Mouse (Mus musculus) testis, postnatal 14 days (tissue): ENCODE data around the gene Fam19a2.

Experiments used
- DNase-seq: peaks from one replicate; pipeline ENCODE4 v3.0.0; 2021; ENCODE audit warnings: low spot score

The Fam19a2 gene

GRCm38 (mm10) chr10:123263876-123264309, at the start of gene Fam19a2:
Fam19a2 (plus strand) TSS chr10:123263996.
- peak; percentile 45 for DNase-seq

GRCm38 (mm10) chr10:123222785-123223184, 41.0 kb upstream of the Fam19a2 start:
- DNase-seq = no peak

- DNase-seq = no peak
Observed at GRCm38 (mm10) chr10:123229420-123229819, 34.4 kb upstream of the Fam19a2 start.

- DNase-seq = no peak
Observed at GRCm38 (mm10) chr10:123248063-123248462, 15.7 kb upstream of the Fam19a2 start.

- no peak for DNase-seq
Observed at GRCm38 (mm10) chr10:123251904-123252303, 11.9 kb upstream of the Fam19a2 start.

GRCm38 (mm10) chr10:123254299-123254698, 9.5 kb upstream of the Fam19a2 start:
- DNase-seq = no peak

- DNase-seq = no peak
Observed at GRCm38 (mm10) chr10:123255674-123256348, 8.0 kb upstream of the Fam19a2 start.

GRCm38 (mm10) chr10:123264461-123265191, 830 bp downstream of the Fam19a2 start:
- peak; percentile 19 for DNase-seq

GRCm38 (mm10) chr10:123265241-123265790, 1.5 kb downstream of the Fam19a2 start:
- DNase-seq = no peak

- no peak for DNase-seq
Observed at GRCm38 (mm10) chr10:123268568-123268967, 4.8 kb downstream of the Fam19a2 start.

GRCm38 (mm10) chr10:123274554-123274953, 10.8 kb downstream of the Fam19a2 start:
- DNase-seq = no peak

- no peak for DNase-seq
Observed at GRCm38 (mm10) chr10:123307300-123307699, 43.5 kb downstream of the Fam19a2 start.

- DNase-seq = no peak
Observed at GRCm38 (mm10) chr10:123326271-123326670, 62.5 kb downstream of the Fam19a2 start.

- no peak for DNase-seq
Observed at GRCm38 (mm10) chr10:123341280-123341679, 77.5 kb downstream of the Fam19a2 start.

GRCm38 (mm10) chr10:123342591-123343236, 78.9 kb downstream of the Fam19a2 start:
- DNase-seq = no peak

GRCm38 (mm10) chr10:123346301-123346700, 82.5 kb downstream of the Fam19a2 start:
- no peak for DNase-seq

GRCm38 (mm10) chr10:123353667-123354066, 89.9 kb downstream of the Fam19a2 start:
- DNase-seq = no peak

- DNase-seq = no peak
Observed at GRCm38 (mm10) chr10:123357010-123357409, 93.2 kb downstream of the Fam19a2 start.

GRCm38 (mm10) chr10:123360492-123360891, 96.7 kb downstream of the Fam19a2 start:
- no peak for DNase-seq

- DNase-seq = no peak
Observed at GRCm38 (mm10) chr10:123364628-123365027, 100.8 kb downstream of the Fam19a2 start.

GRCm38 (mm10) chr10:123367152-123367864, 103.5 kb downstream of the Fam19a2 start:
- no peak for DNase-seq

- DNase-seq = no peak
Observed at GRCm38 (mm10) chr10:123383277-123383676, 119.5 kb downstream of the Fam19a2 start.
